Mouse (Mus musculus): ENCODE results near the gene Map2k6. TPM values are rescaled to one million over a fixed set of nuclear protein-coding genes. Genes with fewer than 3 reads are reported as not detected.
A peak's percentile ranks its signal among the peaks of the same experiment; 100 is the strongest.

Map2k6 gene
- polyA plus RNA-seq, 1 experiment from 2014 or later, result 27.3 TPM

DNA sequence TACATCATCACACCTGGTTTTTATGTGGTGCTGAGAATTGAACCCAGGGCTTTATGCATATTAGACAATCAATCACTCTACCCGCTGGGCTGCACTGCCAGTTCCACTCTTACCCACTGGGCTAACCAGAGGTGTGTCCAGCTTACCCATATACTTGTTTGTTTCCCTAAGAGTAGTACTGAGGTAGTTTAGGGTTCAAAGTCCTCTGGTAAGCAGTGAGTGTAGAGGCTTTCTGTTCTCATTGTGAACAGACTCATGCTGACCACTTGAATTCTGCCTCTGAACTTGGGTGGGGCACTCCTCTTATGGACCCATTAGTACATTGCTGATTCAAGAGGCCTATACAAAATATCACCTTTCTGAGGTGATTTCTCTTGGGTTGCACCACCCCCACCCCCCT, 119.7 kb downstream of the Map2k6 start:
- Histone ChIP-seq H3K4me2 (replicated peaks; ENCODE audit: low read depth, low read length) (no peak overlapping the region), H3K27me3 (ENCODE audit: control insufficient read depth, insufficient read depth, low read length) (no peaks in the 10 kb centered on the region), H3K9me3 (ENCODE audit: control insufficient read depth, low read depth, low read length) (no peaks in the 10 kb centered on the region), H3K4me1 (ENCODE audit: control insufficient read depth, insufficient read depth, low read length) (no peaks in the 10 kb centered on the region), H3K9ac (replicated peaks; ENCODE audit: low read depth, low read length) (no peak overlapping the region), H3K36me3 (ENCODE audit: control insufficient read depth, insufficient read depth, low read length) (peaks cover 6% of the 10 kb centered on the region; the same call in 1 of the 2 replicates), H3K27ac (ENCODE audit: low read length) (no peak overlapping the region), H3K4me3 (ENCODE audit: low read depth, low read length) (no peak overlapping the region)
- no peak for ATAC-seq (ENCODE audit: insufficient number of reproducible peaks, insufficient read depth, low FRiP score, low read depth)
- WGBS, result 97% methylated on average over 1 of the region's 1 CpGs

DNA sequence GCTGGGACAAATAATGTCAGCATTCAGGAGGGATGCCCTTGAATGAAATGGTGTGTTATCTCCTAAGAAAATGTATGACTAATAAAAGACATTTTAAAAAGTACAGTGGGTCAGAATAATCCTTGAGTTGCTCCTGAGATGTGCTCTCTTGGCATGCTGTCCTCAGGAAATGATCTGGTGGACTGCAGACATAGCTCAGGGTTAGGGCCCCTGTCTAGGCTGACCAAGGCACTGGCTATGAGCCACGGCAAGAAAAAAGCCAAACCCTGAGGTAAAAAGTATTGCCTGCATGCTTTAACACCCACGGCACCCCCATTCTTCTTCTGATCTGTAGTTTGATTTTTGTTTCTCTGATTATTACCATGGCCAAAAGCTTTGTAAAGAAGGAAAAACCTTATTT, 124.0 kb downstream of the Map2k6 start:
- no peak overlapping the region for H3K27ac ChIP-seq (ENCODE audit: low read length)
- no peak for ATAC-seq (ENCODE audit: insufficient number of reproducible peaks, insufficient read depth, low FRiP score, low read depth)
- H3K36me3 ChIP-seq (ENCODE audit: control insufficient read depth, insufficient read depth, low read length), result peaks cover 2% of the 10 kb centered on the region; the same call in 1 of the 2 replicates
- H3K27me3 ChIP-seq (ENCODE audit: control insufficient read depth, insufficient read depth, low read length), result no peaks in the 10 kb centered on the region
- no peaks in the 10 kb centered on the region for H3K4me1 ChIP-seq (ENCODE audit: control insufficient read depth, insufficient read depth, low read length)
- no peak overlapping the region for H3K9ac ChIP-seq (replicated peaks; ENCODE audit: low read depth, low read length)
- H3K4me3 ChIP-seq (ENCODE audit: low read depth, low read length), result no peak overlapping the region
- H3K9me3 ChIP-seq (ENCODE audit: control insufficient read depth, low read depth, low read length), result no peaks in the 10 kb centered on the region
- no peak overlapping the region for H3K4me2 ChIP-seq (replicated peaks; ENCODE audit: low read depth, low read length)
- 94% methylated on average over 2 of the region's 2 CpGs for WGBS

DNA sequence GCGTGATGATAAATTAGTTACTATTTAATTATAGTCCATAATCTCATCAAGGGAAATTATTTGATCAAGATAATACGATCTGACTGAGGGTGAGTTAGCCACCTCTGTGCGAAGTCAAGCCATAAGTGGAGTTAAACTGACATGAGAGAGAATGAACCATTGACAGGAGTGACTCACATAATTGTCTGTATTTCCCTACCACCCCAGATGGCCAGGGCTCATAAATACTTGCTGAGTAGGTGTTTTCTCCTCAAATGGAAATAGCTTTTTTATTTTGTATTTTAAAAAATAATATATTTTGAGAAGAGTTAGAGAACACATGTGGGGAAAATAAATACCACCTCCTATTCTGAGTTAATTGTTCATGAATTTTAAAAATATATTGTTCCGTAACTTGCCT, 127.2 kb downstream of the Map2k6 start:
- no peak for ATAC-seq (ENCODE audit: insufficient number of reproducible peaks, insufficient read depth, low FRiP score, low read depth)
- Histone ChIP-seq H3K4me3 (ENCODE audit: low read depth, low read length) (no peak overlapping the region), H3K27ac (ENCODE audit: low read length) (no peak overlapping the region), H3K9me3 (ENCODE audit: control insufficient read depth, low read depth, low read length) (no peaks in the 10 kb centered on the region), H3K4me1 (ENCODE audit: control insufficient read depth, insufficient read depth, low read length) (no peaks in the 10 kb centered on the region), H3K9ac (replicated peaks; ENCODE audit: low read depth, low read length) (no peak overlapping the region), H3K4me2 (replicated peaks; ENCODE audit: low read depth, low read length) (no peak overlapping the region), H3K36me3 (ENCODE audit: control insufficient read depth, insufficient read depth, low read length) (no peaks in the 10 kb centered on the region), H3K27me3 (ENCODE audit: control insufficient read depth, insufficient read depth, low read length) (no peaks in the 10 kb centered on the region)
- 94% methylated on average over 4 of the region's 4 CpGs for WGBS

DNA sequence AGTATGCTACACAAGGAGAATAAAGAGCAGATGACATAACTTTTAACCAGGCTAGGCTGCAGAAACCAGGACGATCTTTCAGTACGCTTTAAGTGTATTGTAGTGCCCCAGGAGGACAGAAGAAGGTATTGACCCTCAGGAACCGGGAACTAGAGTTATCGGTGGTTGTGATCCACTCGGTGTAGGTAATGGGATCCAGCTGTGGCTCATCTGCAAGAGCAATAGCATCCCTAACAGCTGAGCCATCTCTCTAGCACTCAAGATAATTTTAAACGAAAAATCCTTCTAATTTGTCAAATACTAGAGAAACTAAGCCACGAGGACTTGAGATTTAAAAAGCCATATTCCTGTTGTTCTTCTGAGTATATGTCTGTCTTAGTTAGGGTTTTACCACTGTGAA, 132.2 kb downstream of the Map2k6 start:
- no peak for ATAC-seq (ENCODE audit: insufficient number of reproducible peaks, insufficient read depth, low FRiP score, low read depth)
- H3K36me3 ChIP-seq (ENCODE audit: control insufficient read depth, insufficient read depth, low read length), result no peaks in the 10 kb centered on the region
- WGBS, result 49% methylated on average over 7 of the region's 7 CpGs

DNA sequence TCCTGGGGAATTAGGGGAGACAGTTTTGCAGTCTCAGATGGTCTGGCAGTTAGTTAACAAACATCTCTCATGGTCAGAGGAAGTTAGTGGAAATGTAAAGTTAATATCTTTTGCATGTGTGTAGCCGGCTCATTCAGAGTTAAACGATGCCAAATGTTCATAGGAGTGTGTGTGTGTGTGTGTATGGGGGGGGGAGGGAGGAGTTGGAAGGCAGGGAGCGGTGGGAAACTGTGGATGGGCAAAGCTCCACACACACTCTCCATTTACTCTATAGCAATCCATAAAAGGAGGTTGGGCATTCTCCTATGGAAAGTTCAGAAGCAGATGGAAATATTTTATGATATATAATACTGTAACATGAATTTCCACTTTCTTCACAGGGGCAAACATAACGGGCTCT, 135.9 kb downstream of the Map2k6 start:
- no peaks in the 10 kb centered on the region for H3K27me3 ChIP-seq (ENCODE audit: control insufficient read depth, insufficient read depth, low read length)
- H3K27ac ChIP-seq (ENCODE audit: low read length), result no peak overlapping the region
- no peak for ATAC-seq (ENCODE audit: insufficient number of reproducible peaks, insufficient read depth, low FRiP score, low read depth)
- no peak overlapping the region for H3K4me2 ChIP-seq (replicated peaks; ENCODE audit: low read depth, low read length)
- no peaks in the 10 kb centered on the region for H3K4me1 ChIP-seq (ENCODE audit: control insufficient read depth, insufficient read depth, low read length)
- no peak overlapping the region for H3K9ac ChIP-seq (replicated peaks; ENCODE audit: low read depth, low read length)
- H3K36me3 ChIP-seq (ENCODE audit: control insufficient read depth, insufficient read depth, low read length), result no peaks in the 10 kb centered on the region
- 66% methylated on average over 4 of the region's 4 CpGs for WGBS
- no peaks in the 10 kb centered on the region for H3K9me3 ChIP-seq (ENCODE audit: control insufficient read depth, low read depth, low read length)
- H3K4me3 ChIP-seq (ENCODE audit: low read depth, low read length), result no peak overlapping the region

More for the DNA sequence above, 132.2 kb downstream of the Map2k6 start:
- Histone ChIP-seq H3K27me3 (ENCODE audit: control insufficient read depth, insufficient read depth, low read length) (no peaks in the 10 kb centered on the region), H3K4me1 (ENCODE audit: control insufficient read depth, insufficient read depth, low read length) (no peaks in the 10 kb centered on the region), H3K9me3 (ENCODE audit: control insufficient read depth, low read depth, low read length) (no peaks in the 10 kb centered on the region), H3K4me3 (ENCODE audit: low read depth, low read length) (no peak overlapping the region), H3K4me2 (replicated peaks; ENCODE audit: low read depth, low read length) (no peak overlapping the region), H3K27ac (ENCODE audit: low read length) (no peak overlapping the region), H3K9ac (replicated peaks; ENCODE audit: low read depth, low read length) (no peak overlapping the region)

DNA sequence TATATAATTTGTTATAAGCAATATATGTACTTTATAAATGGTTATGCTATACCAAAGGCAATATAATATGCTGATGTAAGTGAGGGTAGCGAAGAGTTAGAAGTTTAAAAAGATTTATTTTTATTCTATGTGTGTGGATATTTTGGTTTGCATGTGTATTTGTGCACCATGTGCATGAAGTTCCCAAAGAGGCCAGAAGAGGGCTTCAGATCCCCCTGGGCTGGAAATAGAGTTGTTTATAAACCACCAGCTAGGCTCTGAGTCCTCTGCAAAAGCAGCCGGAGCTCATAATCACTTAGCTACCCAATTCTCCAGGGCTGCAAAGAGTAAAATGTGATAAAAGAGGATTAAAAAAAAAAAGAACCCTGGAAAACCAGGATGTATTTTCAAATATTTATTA, 137.6 kb downstream of the Map2k6 start:
- H3K27me3 ChIP-seq (ENCODE audit: control insufficient read depth, insufficient read depth, low read length), result no peaks in the 10 kb centered on the region
- no peaks in the 10 kb centered on the region for H3K9me3 ChIP-seq (ENCODE audit: control insufficient read depth, low read depth, low read length)
- H3K9ac ChIP-seq (replicated peaks; ENCODE audit: low read depth, low read length), result no peak overlapping the region
- H3K4me3 ChIP-seq (ENCODE audit: low read depth, low read length), result no peak overlapping the region
- no peaks in the 10 kb centered on the region for H3K36me3 ChIP-seq (ENCODE audit: control insufficient read depth, insufficient read depth, low read length)
- no peak overlapping the region for H3K27ac ChIP-seq (ENCODE audit: low read length)
- ATAC-seq (ENCODE audit: insufficient number of reproducible peaks, insufficient read depth, low FRiP score, low read depth), result no peak
- H3K4me1 ChIP-seq (ENCODE audit: control insufficient read depth, insufficient read depth, low read length), result no peaks in the 10 kb centered on the region
- 87% methylated on average over 2 of the region's 2 CpGs for WGBS
- H3K4me2 ChIP-seq (replicated peaks; ENCODE audit: low read depth, low read length), result no peak overlapping the region

DNA sequence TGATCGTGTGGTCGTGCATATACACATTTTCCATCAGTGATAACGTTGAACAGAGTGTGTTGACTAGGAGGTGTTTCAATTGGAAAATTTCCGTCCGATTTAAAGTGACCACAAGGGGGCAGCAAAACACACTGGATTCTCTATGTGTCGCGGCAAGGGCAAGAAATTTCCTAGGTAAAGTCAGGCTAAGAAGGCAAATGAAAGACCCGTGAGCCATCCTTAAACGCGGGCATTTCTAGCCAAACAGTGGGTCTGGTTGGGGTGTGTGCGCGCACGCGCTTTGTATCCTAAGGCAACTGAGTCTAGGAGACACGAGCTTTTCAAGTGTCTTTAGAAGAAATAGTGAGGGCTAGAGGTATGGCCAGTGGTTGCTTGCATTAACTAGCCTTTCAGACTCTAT, 138.7 kb downstream of the Map2k6 start:
- 7% methylated on average over 15 of the region's 15 CpGs for WGBS
- H3K27me3 ChIP-seq (ENCODE audit: control insufficient read depth, insufficient read depth, low read length), result no peaks in the 10 kb centered on the region
- H3K4me1 ChIP-seq (ENCODE audit: control insufficient read depth, insufficient read depth, low read length), result no peaks in the 10 kb centered on the region
- peak overlapping the region; percentile 30; the same call in 1 of the 2 replicates for H3K4me2 ChIP-seq (replicated peaks; ENCODE audit: low read depth, low read length)
- no peak overlapping the region for H3K27ac ChIP-seq (ENCODE audit: low read length)
- H3K9ac ChIP-seq (replicated peaks; ENCODE audit: low read depth, low read length), result no peak overlapping the region
- ATAC-seq (ENCODE audit: insufficient number of reproducible peaks, insufficient read depth, low FRiP score, low read depth), result no peak
- H3K9me3 ChIP-seq (ENCODE audit: control insufficient read depth, low read depth, low read length), result no peaks in the 10 kb centered on the region
- no peak overlapping the region; the same call in 1 of the 2 replicates for H3K4me3 ChIP-seq (ENCODE audit: low read depth, low read length)
- H3K36me3 ChIP-seq (ENCODE audit: control insufficient read depth, insufficient read depth, low read length), result no peaks in the 10 kb centered on the region

DNA sequence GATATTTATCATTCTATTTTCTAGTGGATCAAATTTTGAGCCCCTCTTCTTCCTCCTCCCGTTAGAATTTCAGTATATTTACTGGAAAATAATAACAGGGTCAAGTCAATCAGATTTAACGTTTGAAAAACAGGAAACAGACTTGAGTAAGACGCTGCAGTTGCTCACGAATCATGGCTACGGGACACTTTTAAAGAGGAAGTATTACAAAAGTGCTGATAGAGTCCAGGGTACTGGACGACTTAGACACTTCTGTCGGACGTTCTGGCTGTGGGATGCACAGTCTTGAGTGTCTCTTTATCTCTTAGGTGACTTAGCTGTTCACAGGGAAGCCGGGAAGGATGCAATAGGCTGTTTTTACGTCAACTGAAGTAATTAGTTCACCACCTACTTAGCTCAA, 139.3 kb downstream of the Map2k6 start:
- no peaks in the 10 kb centered on the region for H3K27me3 ChIP-seq (ENCODE audit: control insufficient read depth, insufficient read depth, low read length)
- no peak overlapping the region for H3K27ac ChIP-seq (ENCODE audit: low read length)
- no peaks in the 10 kb centered on the region for H3K4me1 ChIP-seq (ENCODE audit: control insufficient read depth, insufficient read depth, low read length)
- H3K4me3 ChIP-seq (ENCODE audit: low read depth, low read length), result no peak overlapping the region
- no peak overlapping the region for H3K9ac ChIP-seq (replicated peaks; ENCODE audit: low read depth, low read length)
- no peak for ATAC-seq (ENCODE audit: insufficient number of reproducible peaks, insufficient read depth, low FRiP score, low read depth)
- no peaks in the 10 kb centered on the region for H3K9me3 ChIP-seq (ENCODE audit: control insufficient read depth, low read depth, low read length)
- 64% methylated on average over 10 of the region's 10 CpGs for WGBS
- no peak overlapping the region for H3K4me2 ChIP-seq (replicated peaks; ENCODE audit: low read depth, low read length)
- H3K36me3 ChIP-seq (ENCODE audit: control insufficient read depth, insufficient read depth, low read length), result no peaks in the 10 kb centered on the region

DNA sequence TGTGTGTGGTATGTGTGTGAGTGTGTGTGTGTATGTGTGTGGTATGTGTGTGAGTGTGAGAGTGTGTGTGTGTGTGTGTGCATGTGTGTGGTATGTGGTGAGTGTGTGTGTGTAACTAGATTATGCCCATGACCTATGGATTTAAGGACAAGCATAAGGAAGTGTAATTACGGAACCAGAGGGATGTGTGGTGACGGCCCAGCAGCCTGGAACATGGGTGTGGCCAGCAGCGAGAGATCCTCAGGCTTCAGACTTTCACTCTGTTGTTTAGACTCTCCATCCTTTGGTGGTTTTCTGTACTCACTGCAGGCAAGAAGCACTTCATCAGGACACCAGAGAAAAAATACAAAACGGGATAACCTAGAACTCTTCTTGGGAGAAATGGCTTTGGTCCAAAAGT, 143.0 kb downstream of the Map2k6 start:
- Histone ChIP-seq H3K27me3 (ENCODE audit: control insufficient read depth, insufficient read depth, low read length) (no peaks in the 10 kb centered on the region), H3K4me3 (ENCODE audit: low read depth, low read length) (no peak overlapping the region), H3K9me3 (ENCODE audit: control insufficient read depth, low read depth, low read length) (no peaks in the 10 kb centered on the region), H3K27ac (ENCODE audit: low read length) (no peak overlapping the region), H3K4me2 (replicated peaks; ENCODE audit: low read depth, low read length) (no peak overlapping the region), H3K36me3 (ENCODE audit: control insufficient read depth, insufficient read depth, low read length) (no peaks in the 10 kb centered on the region), H3K4me1 (ENCODE audit: control insufficient read depth, insufficient read depth, low read length) (no peaks in the 10 kb centered on the region), H3K9ac (replicated peaks; ENCODE audit: low read depth, low read length) (no peak overlapping the region)
- no peak for ATAC-seq (ENCODE audit: insufficient number of reproducible peaks, insufficient read depth, low FRiP score, low read depth)
- WGBS, result 79% methylated on average over 4 of the region's 4 CpGs

Measured in stomach, embryonic 14.5 days (tissue).